Mouse (Mus musculus): ENCODE results near the gene Kif2c. TPM values are rescaled to one million over a fixed set of nuclear protein-coding genes. Genes with fewer than 3 reads are reported as not detected.

The Kif2c gene
- polyA plus RNA-seq, 1 experiment from 2014 or later = 71.8 TPM

DNA sequence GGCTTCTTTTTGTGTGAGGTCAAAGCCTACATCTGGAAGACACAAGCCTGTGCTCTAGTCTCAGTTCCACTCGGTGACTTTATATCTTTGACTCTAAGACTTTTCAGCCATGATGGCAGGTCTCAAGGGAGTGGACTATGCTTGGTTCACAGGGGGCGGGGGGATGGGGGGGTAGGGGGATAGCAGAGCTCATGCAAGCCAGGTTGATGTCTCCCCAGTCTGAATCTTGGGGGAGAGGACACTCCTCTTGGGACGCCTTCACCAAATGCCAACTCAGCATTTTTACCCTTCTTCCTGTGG is 58.3 kb downstream of the Kif2c start:
- WGBS = 84% methylated on average over 3 of the region's 3 CpGs
- peak overlapping the region; percentile 93 for H3K27ac ChIP-seq (ENCODE audit: low read length)
- H3K4me2 ChIP-seq (replicated peaks; ENCODE audit: low read depth, low read length) = 0 out of 2 replicates have a peak overlapping the region, but pooled peaks have one; percentile 1
- H3K4me3 ChIP-seq (ENCODE audit: low read length) = no peak overlapping the region
- H3K9ac ChIP-seq (replicated peaks; ENCODE audit: low read length) = no peak overlapping the region
- ATAC-seq (ENCODE audit: low FRiP score, low TSS enrichment) = no peak
- H3K9me3 ChIP-seq (ENCODE audit: low read length) = no peaks in the 10 kb centered on the region
- peaks cover 33% of the 10 kb centered on the region for H3K4me1 ChIP-seq (ENCODE audit: insufficient read depth, low read length)
- no peaks in the 10 kb centered on the region for H3K27me3 ChIP-seq (ENCODE audit: insufficient read depth, low read length)
- H3K36me3 ChIP-seq (ENCODE audit: insufficient read depth, low read length) = peaks cover 9% of the 10 kb centered on the region; the same call in 1 of the 2 replicates

- Histone ChIP-seq H3K27ac (ENCODE audit: low read length) (no peak overlapping the region), H3K9me3 (ENCODE audit: low read length) (no peaks in the 10 kb centered on the region), H3K4me2 (replicated peaks; ENCODE audit: low read depth, low read length) (no peak overlapping the region), H3K4me3 (ENCODE audit: low read length) (no peak overlapping the region), H3K27me3 (ENCODE audit: insufficient read depth, low read length) (no peaks in the 10 kb centered on the region), H3K36me3 (ENCODE audit: insufficient read depth, low read length) (peaks cover 7% of the 10 kb centered on the region; the same call in 1 of the 2 replicates), H3K9ac (replicated peaks; ENCODE audit: low read length) (no peak overlapping the region), H3K4me1 (ENCODE audit: insufficient read depth, low read length) (peaks cover 33% of the 10 kb centered on the region)
- WGBS = 85% methylated on average over 7 of the region's 9 CpGs
- no peak for ATAC-seq (ENCODE audit: low FRiP score, low TSS enrichment)
Measured at GRCm38 (mm10) chr4:117123546-117124217, 58.8 kb downstream of the Kif2c start.

GRCm38 (mm10) chr4:117122209-117122608 is 60.2 kb downstream of the Kif2c start:
- H3K27me3 ChIP-seq (ENCODE audit: insufficient read depth, low read length) = no peaks in the 10 kb centered on the region
- ATAC-seq (ENCODE audit: low FRiP score, low TSS enrichment) = no peak
- no peaks in the 10 kb centered on the region for H3K36me3 ChIP-seq (ENCODE audit: insufficient read depth, low read length)
- WGBS = 81% methylated on average over 4 of the region's 4 CpGs
- no peak overlapping the region for H3K9ac ChIP-seq (replicated peaks; ENCODE audit: low read length)
- no peak overlapping the region for H3K4me2 ChIP-seq (replicated peaks; ENCODE audit: low read depth, low read length)
- H3K4me1 ChIP-seq (ENCODE audit: insufficient read depth, low read length) = peaks cover 33% of the 10 kb centered on the region
- H3K27ac ChIP-seq (ENCODE audit: low read length) = no peak overlapping the region
- H3K4me3 ChIP-seq (ENCODE audit: low read length) = no peak overlapping the region
- H3K9me3 ChIP-seq (ENCODE audit: low read length) = no peaks in the 10 kb centered on the region

DNA sequence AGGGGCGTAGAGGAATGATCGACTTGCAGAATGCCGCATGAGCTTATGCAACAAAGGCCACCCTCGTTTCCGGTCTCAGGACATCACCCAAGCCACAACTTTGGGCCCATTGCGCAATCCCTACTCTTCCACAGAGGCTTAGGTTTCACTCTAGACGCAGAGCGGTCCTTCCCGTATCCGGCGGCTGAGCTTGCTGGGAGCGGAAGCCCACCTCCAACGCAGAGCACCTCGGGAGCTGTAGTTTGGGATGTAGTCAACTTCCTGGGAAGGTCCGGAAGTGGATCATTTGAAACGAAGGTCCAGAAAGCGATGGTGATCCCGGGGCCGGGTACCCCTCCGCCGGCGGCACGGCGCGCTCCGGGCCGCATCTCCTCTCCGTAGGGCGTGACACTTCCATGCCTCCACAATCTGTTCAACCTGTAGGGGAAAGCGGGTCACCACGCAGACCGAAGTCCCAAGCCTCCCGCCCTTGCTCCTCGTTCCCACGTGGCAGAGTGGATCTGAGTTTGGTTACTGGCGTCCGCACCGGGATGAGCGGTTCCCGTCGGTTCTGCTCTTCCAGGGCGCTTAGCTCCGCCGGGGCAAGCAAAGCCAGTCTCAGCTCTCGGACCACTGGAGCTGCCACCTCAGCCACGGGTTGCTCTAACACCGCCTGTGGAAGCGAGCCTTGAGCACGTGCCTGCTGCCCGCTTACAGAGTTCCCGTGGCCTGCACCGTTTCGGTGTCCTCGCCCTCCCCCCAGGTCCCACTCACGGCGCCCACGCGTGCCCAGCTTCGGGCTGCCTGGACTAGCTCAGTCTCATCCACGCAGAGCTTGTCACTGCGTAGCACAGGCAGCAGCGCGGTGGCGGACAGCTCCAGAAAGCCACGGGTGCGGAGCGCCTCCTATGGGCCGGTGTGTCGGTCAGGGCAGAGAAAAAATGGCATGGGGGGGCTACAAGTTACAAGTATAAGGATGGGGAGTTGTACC is 61.7 kb downstream of the Kif2c start:
- H3K4me2 ChIP-seq (replicated peaks; ENCODE audit: low read depth, low read length) = peak overlapping the region; percentile 100
- no peaks in the 10 kb centered on the region for H3K27me3 ChIP-seq (ENCODE audit: insufficient read depth, low read length)
- ATAC-seq (ENCODE audit: low FRiP score, low TSS enrichment) = peak; percentile 96
- H3K9ac ChIP-seq (replicated peaks; ENCODE audit: low read length) = peak overlapping the region; percentile 79
- H3K4me1 ChIP-seq (ENCODE audit: insufficient read depth, low read length) = peaks cover 24% of the 10 kb centered on the region
- under 1% methylated on average over 69 of the region's 69 CpGs for WGBS
- no peaks in the 10 kb centered on the region for H3K36me3 ChIP-seq (ENCODE audit: insufficient read depth, low read length)
- no peaks in the 10 kb centered on the region for H3K9me3 ChIP-seq (ENCODE audit: low read length)
- H3K4me3 ChIP-seq (ENCODE audit: low read length) = peak overlapping the region; percentile 74
- peak overlapping the region; percentile 95 for H3K27ac ChIP-seq (ENCODE audit: low read length)

DNA sequence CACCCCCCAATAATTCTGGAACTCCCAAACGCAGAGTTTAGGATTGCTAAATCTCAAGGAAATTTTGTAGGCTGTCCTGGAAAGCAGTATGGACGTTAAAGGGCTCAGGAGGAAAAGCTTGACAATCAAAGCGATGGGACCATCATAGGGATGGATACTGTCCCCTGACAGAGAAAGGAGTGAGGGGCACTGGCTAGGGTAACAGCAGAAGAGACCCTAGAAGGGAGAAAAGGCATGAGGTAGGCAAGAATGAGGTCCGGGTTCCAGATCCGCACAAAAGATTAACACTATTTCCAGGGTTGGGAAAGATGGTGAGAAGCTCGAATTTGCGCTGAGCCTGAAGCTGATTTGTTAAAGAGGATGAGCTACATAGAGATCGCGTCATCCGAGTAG is 62.4 kb downstream of the Kif2c start:
- H3K4me3 ChIP-seq (ENCODE audit: low read length) = peak overlapping the region; percentile 74
- H3K36me3 ChIP-seq (ENCODE audit: insufficient read depth, low read length) = 0 out of 2 replicates have a peak, but pooled peaks cover under 1% of the 10 kb centered on the region
- no peaks in the 10 kb centered on the region for H3K9me3 ChIP-seq (ENCODE audit: low read length)
- H3K27me3 ChIP-seq (ENCODE audit: insufficient read depth, low read length) = no peaks in the 10 kb centered on the region
- H3K9ac ChIP-seq (replicated peaks; ENCODE audit: low read length) = peak overlapping the region; percentile 79
- peaks cover 18% of the 10 kb centered on the region for H3K4me1 ChIP-seq (ENCODE audit: insufficient read depth, low read length)
- WGBS = 4% methylated on average over 10 of the region's 10 CpGs
- 0 out of 2 replicates have a peak, but pooled peaks have one; percentile 1 for ATAC-seq (ENCODE audit: low FRiP score, low TSS enrichment)
- peak overlapping the region; percentile 95 for H3K27ac ChIP-seq (ENCODE audit: low read length)
- peak overlapping the region; percentile 100 for H3K4me2 ChIP-seq (replicated peaks; ENCODE audit: low read depth, low read length)

DNA sequence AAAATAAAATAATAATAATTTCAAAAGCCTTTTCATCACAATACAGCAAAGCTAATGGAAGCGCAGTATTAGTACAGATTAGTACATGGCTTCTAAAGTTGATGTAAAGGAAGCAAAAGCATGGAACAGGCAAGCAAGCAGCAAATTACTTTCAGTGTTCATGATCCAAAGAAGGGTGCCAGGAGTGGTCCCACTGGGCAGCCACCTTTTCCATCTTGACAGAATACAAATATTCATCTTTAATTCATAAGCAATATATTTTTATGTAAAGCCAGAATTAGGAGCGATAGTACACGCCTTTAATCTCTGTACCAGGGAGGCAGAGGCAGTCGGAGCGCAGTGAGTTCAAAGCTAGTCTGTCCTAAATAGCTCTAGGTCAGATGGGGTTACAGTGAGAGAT is 62.8 kb downstream of the Kif2c start:
- peak overlapping the region; percentile 74 for H3K4me3 ChIP-seq (ENCODE audit: low read length)
- H3K27me3 ChIP-seq (ENCODE audit: insufficient read depth, low read length) = no peaks in the 10 kb centered on the region
- 78% methylated on average over 5 of the region's 5 CpGs for WGBS
- ATAC-seq (ENCODE audit: low FRiP score, low TSS enrichment) = no peak
- H3K4me2 ChIP-seq (replicated peaks; ENCODE audit: low read depth, low read length) = peak overlapping the region; percentile 100
- H3K9me3 ChIP-seq (ENCODE audit: low read length) = no peaks in the 10 kb centered on the region
- H3K36me3 ChIP-seq (ENCODE audit: insufficient read depth, low read length) = peaks cover 4% of the 10 kb centered on the region; the same call in 1 of the 2 replicates
- H3K4me1 ChIP-seq (ENCODE audit: insufficient read depth, low read length) = peaks cover 13% of the 10 kb centered on the region
- H3K27ac ChIP-seq (ENCODE audit: low read length) = peak overlapping the region; percentile 95
- peak overlapping the region; percentile 79 for H3K9ac ChIP-seq (replicated peaks; ENCODE audit: low read length)

- H3K27me3 ChIP-seq (ENCODE audit: insufficient read depth, low read length) = no peaks in the 10 kb centered on the region
- H3K36me3 ChIP-seq (ENCODE audit: insufficient read depth, low read length) = peaks cover 14% of the 10 kb centered on the region; the same call in 1 of the 2 replicates
- H3K9me3 ChIP-seq (ENCODE audit: low read length) = no peaks in the 10 kb centered on the region
- WGBS = 94% methylated on average over 7 of the region's 7 CpGs
- no peak overlapping the region for H3K4me2 ChIP-seq (replicated peaks; ENCODE audit: low read depth, low read length)
- H3K27ac ChIP-seq (ENCODE audit: low read length) = no peak overlapping the region
- H3K4me3 ChIP-seq (ENCODE audit: low read length) = no peak overlapping the region
- no peak overlapping the region for H3K9ac ChIP-seq (replicated peaks; ENCODE audit: low read length)
- peaks cover 9% of the 10 kb centered on the region; the same call in 1 of the 2 replicates for H3K4me1 ChIP-seq (ENCODE audit: insufficient read depth, low read length)
- no peak for ATAC-seq (ENCODE audit: low FRiP score, low TSS enrichment)
Measured at GRCm38 (mm10) chr4:117117931-117118330, 64.5 kb downstream of the Kif2c start.

GRCm38 (mm10) chr4:117115592-117115991 is 66.8 kb downstream of the Kif2c start:
- H3K4me2 ChIP-seq (replicated peaks; ENCODE audit: low read depth, low read length) = no peak overlapping the region
- no peak overlapping the region for H3K27ac ChIP-seq (ENCODE audit: low read length)
- ATAC-seq (ENCODE audit: low FRiP score, low TSS enrichment) = no peak
- no peaks in the 10 kb centered on the region for H3K27me3 ChIP-seq (ENCODE audit: insufficient read depth, low read length)
- H3K9me3 ChIP-seq (ENCODE audit: low read length) = no peaks in the 10 kb centered on the region
- H3K4me3 ChIP-seq (ENCODE audit: low read length) = no peak overlapping the region
- H3K9ac ChIP-seq (replicated peaks; ENCODE audit: low read length) = no peak overlapping the region
- WGBS = 87% methylated on average over 5 of the region's 5 CpGs
- H3K4me1 ChIP-seq (ENCODE audit: insufficient read depth, low read length) = peaks cover 5% of the 10 kb centered on the region; the same call in 1 of the 2 replicates
- H3K36me3 ChIP-seq (ENCODE audit: insufficient read depth, low read length) = peaks cover 27% of the 10 kb centered on the region

GRCm38 (mm10) chr4:117113237-117113636 is 69.2 kb downstream of the Kif2c start:
- no peaks in the 10 kb centered on the region for H3K4me1 ChIP-seq (ENCODE audit: insufficient read depth, low read length)
- 93% methylated on average over 1 of the region's 1 CpGs for WGBS
- no peak overlapping the region for H3K9ac ChIP-seq (replicated peaks; ENCODE audit: low read length)
- no peak overlapping the region for H3K4me2 ChIP-seq (replicated peaks; ENCODE audit: low read depth, low read length)
- H3K36me3 ChIP-seq (ENCODE audit: insufficient read depth, low read length) = peaks cover 38% of the 10 kb centered on the region
- no peaks in the 10 kb centered on the region for H3K27me3 ChIP-seq (ENCODE audit: insufficient read depth, low read length)
- no peak for ATAC-seq (ENCODE audit: low FRiP score, low TSS enrichment)
- H3K9me3 ChIP-seq (ENCODE audit: low read length) = no peaks in the 10 kb centered on the region
- H3K27ac ChIP-seq (ENCODE audit: low read length) = no peak overlapping the region
- no peak overlapping the region for H3K4me3 ChIP-seq (ENCODE audit: low read length)
